Mouse (Mus musculus) brain, embryonic 14.5 days (tissue): ENCODE results near the gene Hibadh.

Source experiments
- CTCF ChIP-seq: fragments of 200-500 bp; IDR thresholded peaks from 2 replicates; pipeline ENCODE4 v1.5.1; 2012; ENCODE audit warnings: inconsistent platforms, mild to moderate bottlenecking, moderate library complexity, borderline replicate concordance; ENCODE audit not compliant: insufficient read depth, insufficient read length; ENCODE audit errors: extremely low read depth
- POLR2A ChIP-seq: fragments of 200-500 bp; IDR thresholded peaks from 2 replicates; pipeline ENCODE4 v1.6.1; 2012; ENCODE audit warnings: mild to moderate bottlenecking, inconsistent platforms, borderline replicate concordance; ENCODE audit not compliant: poor library complexity, insufficient read depth, insufficient read length, severe bottlenecking; ENCODE audit errors: extremely low read depth

DNA sequence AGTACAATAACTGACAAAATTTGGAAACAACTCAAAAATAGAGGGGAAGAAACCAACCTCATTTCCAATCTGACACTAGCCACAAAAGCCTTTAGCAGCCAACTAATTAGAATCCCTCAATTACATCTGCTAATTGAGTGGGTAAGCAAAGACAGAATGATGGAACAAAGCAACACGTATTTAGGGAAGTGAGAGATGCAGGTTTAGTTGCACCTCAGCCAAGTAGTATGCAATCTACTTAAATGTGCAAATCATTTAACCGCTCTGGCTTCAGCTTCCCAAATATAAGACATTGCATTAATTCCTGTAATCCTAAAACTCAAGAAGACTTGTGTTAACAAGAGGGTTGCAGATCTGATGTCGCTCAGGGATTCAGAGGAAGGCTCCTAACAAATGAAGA, 16.4 kb downstream of the Hibadh start:
- no peak for TF ChIP-seq CTCF
- no peak for TF ChIP-seq POLR2A
